Mouse (Mus musculus) olfactory bulb, adult 2 months (tissue): Measurements from ENCODE around the gene Col6a6.

ENCODE experiments used
- CTCF ChIP-seq: fragments of 200-500 bp; IDR thresholded peaks from 2 replicates; pipeline ENCODE4 v1.5.1; 2012; ENCODE audit warnings: low read depth, mild to moderate bottlenecking, low read length, moderate library complexity; ENCODE audit not compliant: insufficient read depth
- POLR2A ChIP-seq: fragments of 200-500 bp; IDR thresholded peaks from 2 replicates; pipeline ENCODE4 v1.6.1; 2012; ENCODE audit warnings: mild to moderate bottlenecking, low read depth, low read length, moderate library complexity; ENCODE audit not compliant: insufficient read depth

DNA sequence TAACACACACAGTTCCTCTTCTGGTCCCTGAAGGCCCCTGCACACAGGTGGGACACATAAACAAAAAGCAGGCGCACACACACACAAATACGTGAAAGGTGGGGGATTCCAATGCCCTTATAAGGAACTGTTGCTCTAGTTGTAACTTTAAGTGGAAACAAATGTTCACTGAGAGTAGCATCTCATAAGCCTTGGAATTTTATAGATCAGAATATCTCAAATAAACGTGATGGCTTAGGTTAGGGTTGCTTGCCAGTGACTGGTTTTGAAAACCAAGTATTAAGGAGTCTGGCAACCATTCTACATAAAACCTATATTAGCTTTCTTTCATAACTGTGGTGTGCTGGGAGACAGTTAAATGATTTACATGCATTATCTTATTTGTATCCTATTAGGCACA, 64.3 kb downstream of the Col6a6 start:
- no peak for TF ChIP-seq CTCF
- no peak for TF ChIP-seq POLR2A
